Mouse (Mus musculus) spleen, adult 2 months (tissue): ENCODE measurements around the gene Orai1. TPM values are rescaled to one million over a fixed set of nuclear protein-coding genes. Genes with fewer than 3 reads are reported as not detected.

ENCODE experiments used
- DNase-seq, 2 experiments: peaks; one replicate each; pipeline versions ENCODE4 v3.0.0 to v3.0.0-alpha.2; 2012 to 2021; ENCODE audit warnings: low spot score in 2 of 2, low read depth in 1 of 2
- H3K27ac ChIP-seq: fragments of 200-500 bp; 2 replicates; pipeline ENCODE4 v1.5.1; 2012; ENCODE audit warnings: low read length, inconsistent platforms; ENCODE audit not compliant: insufficient read depth
- H3K27me3 ChIP-seq: fragments of 200-500 bp; 2 replicates; pipeline ENCODE4 v1.6.1; 2012; ENCODE audit warnings: mild to moderate bottlenecking, moderate library complexity, low read length, inconsistent platforms; ENCODE audit not compliant: control insufficient read depth, insufficient read depth
- H3K36me3 ChIP-seq: fragments of 200-500 bp; 2 replicates; pipeline ENCODE4 v1.6.1; 2012; ENCODE audit warnings: mild to moderate bottlenecking, low read length, inconsistent platforms; ENCODE audit not compliant: control insufficient read depth, insufficient read depth
- H3K4me1 ChIP-seq: fragments of 200-500 bp; 2 replicates; pipeline ENCODE4 v1.6.1; 2011; ENCODE audit warnings: inconsistent platforms; ENCODE audit not compliant: control insufficient read depth, insufficient read depth, insufficient read length
- H3K4me3 ChIP-seq: fragments of 200-500 bp; 2 replicates; pipeline ENCODE4 v1.5.1; 2011; ENCODE audit warnings: mild to moderate bottlenecking, inconsistent platforms; ENCODE audit not compliant: insufficient read depth, insufficient read length; ENCODE audit errors: extremely low read depth
- CTCF ChIP-seq: fragments of 200-500 bp; IDR thresholded peaks from 2 replicates; pipeline ENCODE4 v1.5.1; 2011; ENCODE audit warnings: mild to moderate bottlenecking, inconsistent platforms; ENCODE audit not compliant: insufficient read depth, insufficient read length, insufficient replicate concordance; ENCODE audit errors: extremely low read depth
- POLR2A ChIP-seq: fragments of 200-500 bp; IDR thresholded peaks from 2 replicates; pipeline ENCODE4 v1.6.1; 2011; ENCODE audit warnings: low read depth, low read length, inconsistent platforms
- WGBS: fragments of 180-500 bp; shearing (Covaris S2); methylation state at CpG from one replicate; pipeline ENCODE4 v1.1.7; 2018; 5-methylcytosine and 5-hydroxymethylcytosine counted together
- polyA plus RNA-seq: library from polyadenylated mRNA; depleted of rRNA; stranded (reverse); fragments of >200 nt; gene quantifications from 2 replicates; pipeline ENCODE4 v1.2.3, GENCODE M21; 2012

Gene Orai1
- polyA plus RNA-seq, 1 experiment: 52.3 TPM

DNA sequence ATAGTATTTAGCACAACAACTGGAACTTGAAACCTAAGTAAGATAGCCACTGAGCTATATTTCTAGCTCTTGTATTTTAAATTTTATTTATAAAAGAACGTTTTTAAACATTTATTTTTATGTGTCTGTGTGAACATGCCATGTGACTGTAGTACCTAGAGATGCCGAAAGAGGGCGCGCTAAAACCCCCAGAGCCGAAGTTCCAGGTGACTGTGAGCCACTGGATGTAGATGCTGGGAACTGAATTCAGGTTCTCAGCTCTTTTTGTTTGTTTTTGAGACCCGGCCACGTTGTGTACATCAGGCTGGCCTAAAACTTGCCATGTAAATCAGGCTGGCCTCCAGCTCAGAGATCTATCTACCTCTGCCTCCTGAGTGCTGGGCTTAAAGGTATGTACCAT is 29.0 kb downstream of the Orai1 start:
- WGBS: 33% methylated on average over 7 of the region's 7 CpGs
- DNase-seq: peak in 1 of 2 experiments; percentile 21
- Histone ChIP-seq H3K4me3 (no peak overlapping the region), H3K27ac (no peak overlapping the region), H3K4me1 (peaks cover 8% of the 10 kb centered on the region), H3K36me3 (no peaks in the 10 kb centered on the region), H3K27me3 (no peaks in the 10 kb centered on the region)
- peak; percentile 34; the same call in 1 of the 2 replicates for TF ChIP-seq CTCF
- no peak for TF ChIP-seq POLR2A

DNA sequence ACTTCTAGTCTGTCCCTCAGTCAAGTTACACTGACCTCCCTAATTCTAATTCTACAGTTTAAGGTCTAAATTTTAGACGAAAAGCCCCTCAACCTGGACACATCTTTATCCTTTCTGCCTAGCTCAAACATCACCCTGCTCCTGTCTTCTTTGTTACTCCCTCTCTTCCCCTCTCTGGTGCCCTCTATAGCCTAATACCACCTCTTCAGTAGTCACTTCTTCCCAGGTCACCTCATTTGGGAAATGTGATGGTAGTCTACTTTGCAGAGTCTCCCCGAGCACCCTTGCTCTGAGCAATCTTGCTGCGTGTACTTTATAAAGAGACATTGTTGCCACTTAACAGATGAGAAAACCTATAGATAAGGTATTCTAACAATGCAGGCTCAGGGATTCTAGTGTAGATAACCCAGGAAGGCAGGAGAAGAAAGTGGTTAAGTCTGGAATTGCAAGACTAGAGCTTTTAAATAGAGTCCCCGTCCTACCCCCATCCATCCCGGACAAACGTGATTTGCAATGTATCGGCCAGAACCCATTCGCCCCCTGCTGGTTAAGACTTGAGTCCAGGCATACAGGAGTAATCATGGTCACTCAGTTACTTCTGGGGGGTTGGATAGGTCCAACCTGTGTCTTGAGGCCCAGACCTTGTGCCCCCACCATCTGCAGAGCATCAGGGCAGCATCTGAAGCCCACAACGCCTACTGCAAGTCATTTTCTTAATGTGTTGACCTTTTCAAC is 30.9 kb downstream of the Orai1 start:
- Histone ChIP-seq H3K27ac (no peak overlapping the region), H3K4me1 (peaks cover 7% of the 10 kb centered on the region; the same call in 1 of the 2 replicates), H3K4me3 (no peak overlapping the region), H3K36me3 (no peaks in the 10 kb centered on the region), H3K27me3 (no peaks in the 10 kb centered on the region)
- TF ChIP-seq CTCF: peak; percentile 62; the same call in 1 of the 2 replicates
- no peak for TF ChIP-seq POLR2A
- 33% methylated on average over 9 of the region's 9 CpGs for WGBS
- DNase-seq: peak in 1 of 2 experiments; percentile 63

DNA sequence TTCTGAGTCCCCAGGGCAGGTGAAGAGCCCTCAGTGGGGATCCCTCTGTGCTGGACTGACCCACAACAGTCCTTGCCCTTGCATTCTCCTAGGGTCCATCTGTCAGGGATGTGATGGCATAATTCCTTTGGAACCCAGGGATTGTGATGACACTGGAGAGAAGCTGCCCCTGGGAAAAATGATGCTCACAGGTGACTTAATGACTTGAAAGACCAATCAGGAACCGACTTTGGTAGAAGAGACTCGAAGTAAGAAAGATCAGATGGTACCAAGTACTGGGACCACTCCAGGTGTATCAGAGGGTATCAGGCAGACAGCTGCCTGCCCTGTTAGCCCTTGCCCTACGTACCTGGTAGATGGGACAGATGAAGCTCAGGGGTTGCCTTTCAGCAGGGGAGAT is 32.0 kb downstream of the Orai1 start, which contains the start of gene Morn3:
Gene Morn3, minus strand, starts transcription at position 101 of the 400 bp plus-strand sequence.
- Histone ChIP-seq H3K27ac (no peak within 1 kb of the TSS), H3K36me3 (no peaks in the 10 kb centered on the region), H3K4me3 (no peak within 1 kb of the TSS), H3K4me1 (peaks cover 3% of the 10 kb centered on the region; the same call in 1 of the 2 replicates), H3K27me3 (no peaks in the 10 kb centered on the region)
- no peak for TF ChIP-seq CTCF
- TF ChIP-seq POLR2A: no peak
- no peak for DNase-seq
- WGBS: 81% methylated on average over 3 of the region's 3 CpGs

DNA sequence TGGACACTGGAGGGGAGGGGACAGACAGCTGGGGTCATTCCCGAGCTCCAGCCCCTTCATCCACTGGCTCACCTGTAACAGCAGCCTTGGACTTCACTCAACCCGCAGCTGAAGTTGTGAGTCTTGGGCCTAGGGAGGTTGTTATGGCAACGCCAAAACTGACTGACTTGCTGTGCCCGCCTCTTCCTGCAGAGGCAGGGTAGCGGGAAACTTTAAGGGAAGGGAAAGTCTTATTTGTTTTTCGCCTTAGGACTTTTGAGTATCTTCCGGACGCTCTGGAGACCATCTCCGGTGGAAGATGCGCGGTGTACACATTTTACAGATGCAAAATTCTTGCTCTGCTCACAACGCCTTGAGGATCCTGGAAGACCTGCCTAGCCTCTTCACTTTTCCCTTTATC is 34.4 kb downstream of the Orai1 start:
- TF ChIP-seq POLR2A (no peak), CTCF (no peak)
- 2% methylated on average over 12 of the region's 12 CpGs for WGBS
- no peak overlapping the region for H3K27ac ChIP-seq
- no peaks in the 10 kb centered on the region for H3K27me3 ChIP-seq
- H3K36me3 ChIP-seq: no peaks in the 10 kb centered on the region
- peak in 1 of 2 experiments; percentile 41 for DNase-seq
- peaks cover 3% of the 10 kb centered on the region; the same call in 1 of the 2 replicates for H3K4me1 ChIP-seq
- no peak overlapping the region for H3K4me3 ChIP-seq

DNA sequence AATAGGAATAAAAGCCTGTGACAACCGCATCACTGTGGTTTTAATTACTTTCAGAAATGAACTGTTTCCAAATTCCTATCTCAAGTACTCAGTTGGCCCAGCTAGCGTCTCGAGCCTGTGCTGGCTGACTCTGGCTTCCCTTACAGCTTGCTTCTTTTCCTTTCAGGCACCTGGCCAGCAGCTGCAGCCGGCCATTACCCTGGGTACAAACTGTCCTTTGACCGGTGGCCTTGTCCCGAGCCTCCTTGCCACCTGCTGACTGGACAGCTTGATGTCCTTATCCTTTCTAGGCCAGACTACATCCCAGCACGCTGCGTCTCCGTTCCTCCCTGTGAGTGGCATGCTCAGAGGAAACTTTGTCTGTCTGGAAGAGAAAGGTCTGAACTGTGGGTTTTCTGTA is 36.0 kb downstream of the Orai1 start:
- TF ChIP-seq CTCF (no peak), POLR2A (no peak)
- DNase-seq: no peak
- Histone ChIP-seq H3K36me3 (no peaks in the 10 kb centered on the region), H3K27me3 (no peaks in the 10 kb centered on the region), H3K4me3 (no peak overlapping the region), H3K27ac (no peak overlapping the region), H3K4me1 (peaks cover 3% of the 10 kb centered on the region; the same call in 1 of the 2 replicates)
- 85% methylated on average over 9 of the region's 9 CpGs for WGBS

DNA sequence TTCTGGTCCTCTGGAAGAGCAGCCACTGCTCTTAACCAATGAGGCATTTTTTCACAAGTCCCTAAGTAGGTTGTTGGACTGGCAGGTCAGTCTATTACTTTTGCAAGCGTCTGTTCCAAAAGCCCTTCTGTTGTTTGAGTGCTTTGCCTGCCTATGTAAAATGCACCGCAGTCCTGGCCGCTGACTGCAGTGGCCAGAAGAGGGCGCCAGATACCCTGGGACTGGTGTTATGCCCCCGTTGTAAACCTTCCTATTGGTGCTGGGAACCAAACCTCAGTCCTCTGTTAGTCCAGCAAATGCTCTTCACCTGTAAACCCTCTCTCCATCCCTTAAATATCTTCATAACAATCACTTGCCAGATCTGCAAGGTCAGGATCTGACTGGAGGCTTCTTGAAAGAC is 36.9 kb downstream of the Orai1 start:
- Histone ChIP-seq H3K27me3 (no peaks in the 10 kb centered on the region), H3K27ac (no peak overlapping the region), H3K4me3 (no peak overlapping the region), H3K4me1 (peaks cover 3% of the 10 kb centered on the region; the same call in 1 of the 2 replicates), H3K36me3 (no peaks in the 10 kb centered on the region)
- 95% methylated on average over 5 of the region's 5 CpGs for WGBS
- DNase-seq: no peak
- TF ChIP-seq CTCF: no peak
- TF ChIP-seq POLR2A: no peak

DNA sequence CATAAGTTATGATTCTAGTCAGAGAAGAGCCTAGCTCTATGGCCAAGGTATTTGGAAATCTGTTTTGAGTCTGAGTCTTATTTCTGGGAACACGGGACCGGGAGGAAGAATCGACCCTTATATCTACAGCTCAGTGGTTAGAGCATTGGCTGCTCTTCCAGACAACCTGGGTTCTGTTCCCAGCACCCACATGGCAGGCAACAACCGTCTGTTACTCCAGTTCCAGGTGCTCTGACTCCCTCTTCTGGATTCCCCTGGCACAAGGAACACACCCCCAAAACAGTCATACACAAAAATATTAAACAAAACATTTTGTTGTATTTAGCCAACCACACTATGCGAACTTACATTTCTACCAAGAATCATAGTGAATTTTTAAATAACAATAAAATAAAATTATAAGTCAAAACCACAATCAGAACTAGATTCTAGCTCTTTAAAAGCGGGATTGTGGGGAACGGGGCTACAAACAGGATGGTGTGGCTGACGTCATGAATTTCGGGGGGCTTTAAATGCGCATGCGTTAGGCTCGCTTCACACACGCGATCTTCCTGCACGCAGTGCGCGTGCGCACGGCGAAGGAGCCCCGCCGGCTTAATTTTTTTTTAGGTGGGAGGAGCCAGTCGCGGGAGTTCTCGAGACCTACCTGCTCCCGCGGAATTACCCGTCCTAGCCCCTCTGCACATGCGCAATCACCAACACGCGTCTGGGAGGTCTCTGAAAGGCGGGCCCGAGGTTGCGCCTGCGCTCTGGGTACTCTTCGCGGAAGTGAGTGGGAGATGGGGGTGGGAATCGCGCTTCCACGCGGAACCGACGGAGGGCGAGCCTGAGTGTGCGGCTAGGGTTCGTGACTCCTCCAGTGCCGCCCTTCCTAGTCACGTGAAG is 42.7 kb downstream of the Orai1 start:
- Histone ChIP-seq H3K36me3 (no peaks in the 10 kb centered on the region), H3K27me3 (no peaks in the 10 kb centered on the region), H3K27ac (peak overlapping the region; percentile 78), H3K4me3 (peak overlapping the region; percentile 58), H3K4me1 (peaks cover 3% of the 10 kb centered on the region; the same call in 1 of the 2 replicates)
- peak; percentile 88 for TF ChIP-seq POLR2A
- peak; percentile 33; the same call in 1 of the 2 replicates for TF ChIP-seq CTCF
- DNase-seq: peak; percentile 99 to 100
- WGBS: 8% methylated on average over 48 of the region's 48 CpGs
